Mouse (Mus musculus): ENCODE data around the gene Itgb2.

GRCm38 (mm10) chr10:77596060-77596459 lies 66.0 kb downstream of the Itgb2 start:
- TF ChIP-seq CTCF (IDR thresholded peaks at IDR 0.05) (no peak), POLR2A (IDR thresholded peaks at IDR 0.05; ENCODE audit: insufficient read depth, low read depth, low read length) (no peak)

Data from heart, adult 2 months (tissue).